Mouse (Mus musculus): Measurements from ENCODE around the gene Gm17175. TPM values are rescaled to one million over a fixed set of nuclear protein-coding genes. Genes with fewer than 3 reads are reported as not detected.
"Not testable (repeated sequence)": the region's sequence is repeated elsewhere in the genome, so short reads cannot be mapped to it uniquely, and the experiment has no call there.

The Gm17175 gene
- total RNA-seq (2021), result not detected
- long read RNA-seq, experiment 1, result 0 reads
- long read RNA-seq, experiment 2, result 0 reads

- not testable (repeated sequence) for DNase-seq (ENCODE audit: low spot score)
These were observed at the start of gene Gm17175 for GRCm38 (mm10) chr14:51573963-51574362. Gene Gm17175, minus strand, starts transcription at chr14:51574063.

DNA sequence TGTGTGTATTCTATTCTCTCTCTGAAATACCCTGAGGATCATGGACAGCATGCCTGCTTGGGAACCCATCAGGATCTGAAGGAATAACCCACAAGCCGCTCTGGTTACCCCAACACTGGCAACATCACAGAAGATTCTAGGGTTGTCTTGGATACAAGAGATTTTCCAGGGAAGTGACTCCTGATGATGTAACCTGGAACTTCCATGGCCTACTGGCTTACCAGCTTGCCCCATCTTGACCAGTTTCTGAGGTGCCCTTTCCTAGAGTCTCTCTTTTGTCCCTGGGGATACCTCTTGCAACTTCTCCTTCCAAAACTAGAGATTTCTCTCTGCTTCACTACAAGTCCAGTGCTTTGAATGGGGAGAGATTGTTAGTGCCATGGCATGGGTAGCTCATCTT, 37.3 kb upstream of the Gm17175 start, which contains the start of gene Gm17078:
TSS of gene Gm17078 (minus strand) at position 101 of the 400 bp plus-strand sequence.
- DNase-seq (ENCODE audit: low spot score), result no peak

DNA sequence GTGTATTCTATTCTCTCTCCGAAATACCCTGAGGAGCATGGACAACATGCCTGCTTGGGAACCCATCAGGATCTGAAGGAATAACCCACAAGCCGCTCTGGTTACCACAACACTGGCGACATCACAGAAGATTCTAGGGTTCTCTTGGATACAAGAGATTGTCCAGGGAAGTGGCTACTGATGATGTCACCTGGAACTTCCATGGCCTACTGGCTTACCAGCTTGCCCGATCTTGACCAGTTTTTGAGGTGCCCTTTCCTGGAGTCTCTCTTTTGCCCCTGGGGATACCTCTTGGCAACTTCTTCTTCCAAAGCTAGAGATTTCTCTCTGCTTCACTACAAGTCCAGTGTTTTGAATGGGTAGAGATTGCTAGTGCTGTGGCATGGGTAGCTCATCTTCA, 18.2 kb upstream of the Gm17175 start, which contains the start of gene Gm17174:
TSS of gene Gm17174 (minus strand) at position 101 of the 400 bp plus-strand sequence.
- DNase-seq (ENCODE audit: low spot score), result not testable (repeated sequence)

- no peak for DNase-seq (ENCODE audit: low spot score)
These were observed 21.4 kb downstream of the Gm17175 start, which contains the start of gene Gm5622 for GRCm38 (mm10) chr14:51552490-51552889. Gene Gm5622, plus strand, starts transcription at chr14:51552790.

Other genes with a start within 250 kb of the Gm17175 start
- not detected for gene Gm7247, start 212.3 kb downstream of the Gm17175 start, total RNA-seq (2021)
- gene Vmn2r88, start 163.2 kb downstream of the Gm17175 start, total RNA-seq (2021), result not detected
- not detected for gene Vmn2r89, start 122.2 kb downstream of the Gm17175 start, total RNA-seq (2021)
- gene Gm5622, start 21.3 kb downstream of the Gm17175 start, total RNA-seq (2021), result not detected
- not detected for gene Gm17174, start 18.1 kb upstream of the Gm17175 start, total RNA-seq (2021)
- gene Gm17078, start 37.2 kb upstream of the Gm17175 start, total RNA-seq (2021), result not detected
- gene Gm4181, start 61.6 kb upstream of the Gm17175 start, total RNA-seq (2021), result not detected
- gene Gm17079, start 121.4 kb upstream of the Gm17175 start, total RNA-seq (2021), result not detected
- not detected for gene Gm5800, start 143.1 kb upstream of the Gm17175 start, total RNA-seq (2021)
- not detected for gene Ang4, start 199.5 kb upstream of the Gm17175 start, total RNA-seq (2021)
- gene AY358078, start 226.0 kb upstream of the Gm17175 start, total RNA-seq (2021), result not detected

Measured in gastrocnemius, adult 18-20 months (tissue).